Mouse (Mus musculus): ENCODE results near the gene Svop. TPM values are rescaled to one million over a fixed set of nuclear protein-coding genes. Genes with fewer than 3 reads are reported as not detected.

Svop gene
- total and polyA plus RNA-seq, 3 experiments: 0.31 to 0.51 (median 0.38) TPM

- no peak overlapping the region for H3K27ac ChIP-seq (ENCODE audit: insufficient read depth, low read depth)
- no peak overlapping the region for H3K4me3 ChIP-seq (replicated peaks in 1 of 3; ENCODE audit: low read depth in 2 of 3, low read length in 2 of 3, poor library complexity in 1 of 3)
- no peaks in the 10 kb centered on the region for H3K27me3 ChIP-seq (replicated peaks)
- H3K4me1 ChIP-seq (ENCODE audit: control insufficient read depth in 1 of 2, insufficient read depth in 2 of 2): peaks cover 9 to 31% of the 10 kb centered on the region in 2 experiments
- no peak overlapping the region for H3K4me2 ChIP-seq (ENCODE audit: insufficient read depth, low read depth, poor library complexity, severe bottlenecking)
- H3K9me3 ChIP-seq (replicated peaks; ENCODE audit: low read length): peaks cover 6% of the 10 kb centered on the region
- DNase-seq (ENCODE audit: extremely low read depth): no peak
- peaks cover 5% of the 10 kb centered on the region for H3K79me2 ChIP-seq (replicated peaks; ENCODE audit: control insufficient read depth, extremely low read depth, insufficient read depth, poor library complexity, severe bottlenecking)
- in situ Hi-C loops (cut with MboI; ENCODE audit: low pct_ligation_motif_present, low pct_unique_long_range_greater_than_20kb, low sequenced_read_pairs): no loop called here
- H3K36me3 ChIP-seq (replicated peaks in 1 of 2; ENCODE audit: control insufficient read depth in 1 of 2, insufficient read depth in 1 of 2, low read length in 1 of 2): peaks cover 0 to 2% of the 10 kb centered on the region in 2 experiments
- dilution Hi-C loops (cut with MboI; ENCODE audit: extremely low pct_ligation_motif_present, extremely low pct_unique_long_range_greater_than_20kb, low sequenced_read_pairs): no loop called here
- TF ChIP-seq EP300 (IDR thresholded peaks at IDR 0.05; ENCODE audit: low read length) (no peak), SIN3A (IDR thresholded peaks at IDR 0.05; ENCODE audit: low read length) (no peak), BHLHE40 (IDR thresholded peaks at IDR 0.05; ENCODE audit: low read depth, low read length) (no peak), POLR2A (IDR thresholded peaks at IDR 0.05; ENCODE audit: low read depth, low read length) (no peak), HCFC1 (IDR thresholded peaks at IDR 0.05; ENCODE audit: low read depth, low read length) (no peak), PAX5 (IDR thresholded peaks at IDR 0.05; ENCODE audit: low read length) (no peak), E2F4 (IDR thresholded peaks at IDR 0.05; ENCODE audit: insufficient replicate concordance, low read depth, low read length) (no peak), MXI1 (IDR thresholded peaks at IDR 0.05; ENCODE audit: low read depth, low read length) (no peak), MAFK (IDR thresholded peaks at IDR 0.05; ENCODE audit: insufficient replicate concordance, low read length) (no peak), ZC3H11A (IDR thresholded peaks at IDR 0.05; ENCODE audit: low read depth, low read length) (no peak), MAZ (IDR thresholded peaks at IDR 0.05; ENCODE audit: low read depth, low read length) (no peak), JUN (IDR thresholded peaks at IDR 0.05; ENCODE audit: insufficient read depth, low read depth, low read length) (no peak), MEF2A (IDR thresholded peaks at IDR 0.05; ENCODE audit: borderline replicate concordance, low read depth, low read length) (no peak), USF1 (IDR thresholded peaks at IDR 0.05; ENCODE audit: low read depth, low read length) (no peak), RAD21 (IDR thresholded peaks at IDR 0.05; ENCODE audit: low read depth, low read length) (no peak), RCOR1 (conservative IDR thresholded peaks at IDR 0.05; ENCODE audit: low read depth, low read length) (no peak), NELFE (IDR thresholded peaks at IDR 0.05; ENCODE audit: low read depth, low read length) (no peak), ZNF384 (IDR thresholded peaks at IDR 0.05; ENCODE audit: low read depth, low read length) (no peak), ZMIZ1 (IDR thresholded peaks at IDR 0.05; ENCODE audit: low read depth, low read length) (no peak), CHD2 (IDR thresholded peaks at IDR 0.05; ENCODE audit: low read length) (no peak)
- no peak overlapping the region for H3K9ac ChIP-seq (ENCODE audit: insufficient read depth, low read depth)
Measured at GRCm38 (mm10) chr5:113996458-113996857, 94.9 kb downstream of the Svop start.
